Comparison of ENCODE assay signal across 11 mouse cellular contexts in genomic region chr2:156455508-156456108, GRCm38 (mm10).
"Had no signal": no experiment of that assay in that cellular context is flagged by ENCODE, and none has a peak within 500 bp of the region (broad histone marks: within the 10 kb centered on the region; RNA-seq: fewer than 3 reads in every experiment).

No protein-coding gene starts in this region.

- ATAC-seq: midbrain, embryonic 13.5 days had no signal

- DNase-seq: kidney, postnatal 14 days; left cerebral cortex, postnatal 4 days; lung, adult 18-20 months; spleen, adult 18-20 months; thymus, adult 2 months; thymus, postnatal 25 days had no signal

- H3K27me3 ChIP-seq: kidney, embryonic 15.5 days; limb, embryonic 13.5 days; midbrain, embryonic 13.5 days; neural tube, embryonic 15.5 days; stomach, embryonic 15.5 days had no signal
